Mouse (Mus musculus) lung, embryonic 16.5 days (tissue): ENCODE measurements around the gene Gm21961. TPM values are rescaled to one million over a fixed set of nuclear protein-coding genes. Genes with fewer than 3 reads are reported as not detected.
"Not testable (repeated sequence)": the region's sequence is repeated elsewhere in the genome, so short reads cannot be mapped to it uniquely, and the experiment has no call there.

Experiments used
- ATAC-seq: fragments of 200-750 bp; cut with Nextera tagmentation; 2 replicates; pipeline ENCODE4 v1.8.0; 2017; ENCODE audit warnings: low read depth, mild to moderate bottlenecking, moderate library complexity
- H3K27ac ChIP-seq: fragments of 300-500 bp; sonication (generic); 2 replicates; pipeline ENCODE4 v1.5.1; 2014; ENCODE audit warnings: mild to moderate bottlenecking, control low read depth, low read length
- H3K27me3 ChIP-seq: fragments of 300-500 bp; sonication (generic); 2 replicates; pipeline ENCODE4 v1.6.1; 2014; ENCODE audit warnings: low read depth, low read length, mixed read lengths; ENCODE audit not compliant: control insufficient read depth, insufficient read depth
- H3K36me3 ChIP-seq: fragments of 300-500 bp; sonication (generic); 2 replicates; pipeline ENCODE4 v1.6.1; 2014; ENCODE audit warnings: low read length; ENCODE audit not compliant: control insufficient read depth, insufficient read depth
- H3K4me1 ChIP-seq: fragments of 300-500 bp; sonication (generic); replicated peaks from 2 replicates; pipeline ENCODE4 v1.6.1; 2014; ENCODE audit warnings: low read length, mixed read lengths; ENCODE audit not compliant: control insufficient read depth, insufficient read depth
- H3K4me2 ChIP-seq: fragments of 300-500 bp; sonication (generic); 2 replicates; pipeline ENCODE4 v1.6.1; 2014; ENCODE audit warnings: low read depth, low read length, control low read depth
- H3K4me3 ChIP-seq: fragments of 300-500 bp; sonication (generic); 2 replicates; pipeline ENCODE4 v1.5.1; 2014; ENCODE audit warnings: mild to moderate bottlenecking, low read length, control low read depth
- H3K9ac ChIP-seq: fragments of 300-500 bp; sonication (generic); 2 replicates; pipeline ENCODE4 v1.6.1; 2014; ENCODE audit warnings: low read length, control low read depth
- H3K9me3 ChIP-seq: fragments of 300-500 bp; sonication (generic); 2 replicates; pipeline ENCODE4 v1.6.1; 2016; ENCODE audit warnings: low read length; ENCODE audit not compliant: control insufficient read depth
- WGBS: fragments of 180-500 bp; shearing (Covaris S2); extraction: QIAGEN DNeasy Blood & Tissue Kit; methylation state at CpG from one replicate; pipeline ENCODE4 v1.1.7; 2014; 5-methylcytosine and 5-hydroxymethylcytosine counted together
- polyA plus RNA-seq: library from polyadenylated mRNA; unstranded; fragments of >200 nt; fragmentation: Nextera tagmentation; extraction: Ambion mirVana; gene quantifications from 2 replicates; pipeline ENCODE4 v1.2.1, GENCODE M21; 2015

Gm21961 gene
- polyA plus RNA-seq: not detected in 2 replicates

GRCm38 (mm10) chr15:65014804-65015203 lies at the start of gene Gm21961:
Gene Gm21961, minus strand, starts transcription at chr15:65014904.
- 85% methylated on average over 5 of the region's 5 CpGs for WGBS
- Histone ChIP-seq H3K27ac (no peak within 1 kb of the TSS), H3K9ac (no peak within 1 kb of the TSS), H3K4me2 (no peak within 1 kb of the TSS), H3K27me3 (no peaks in the 10 kb centered on the region), H3K4me1 (no peaks in the 10 kb centered on the region), H3K9me3 (no peaks in the 10 kb centered on the region), H3K36me3 (no peaks in the 10 kb centered on the region), H3K4me3 (no peak within 1 kb of the TSS)
- no peak for ATAC-seq

- Histone ChIP-seq H3K4me2 (no peak overlapping the region), H3K27me3 (no peaks in the 10 kb centered on the region), H3K27ac (no peak overlapping the region), H3K9ac (no peak overlapping the region), H3K9me3 (no peaks in the 10 kb centered on the region), H3K36me3 (no peaks in the 10 kb centered on the region), H3K4me1 (no peaks in the 10 kb centered on the region), H3K4me3 (no peak overlapping the region)
- ATAC-seq: no peak
- 71% methylated on average over 4 of the region's 4 CpGs for WGBS
Measured at GRCm38 (mm10) chr15:65041999-65042398, 27.3 kb upstream of the Gm21961 start.

GRCm38 (mm10) chr15:65039216-65039615 lies 24.5 kb upstream of the Gm21961 start:
- not testable (repeated sequence) for H3K9me3 ChIP-seq, H3K4me2 ChIP-seq, H3K36me3 ChIP-seq, ATAC-seq, H3K27me3 ChIP-seq, H3K9ac ChIP-seq, H3K4me3 ChIP-seq, H3K27ac ChIP-seq, H3K4me1 ChIP-seq

- no peak for ATAC-seq
- Histone ChIP-seq H3K9me3 (no peaks in the 10 kb centered on the region), H3K4me1 (no peaks in the 10 kb centered on the region), H3K9ac (no peak overlapping the region), H3K27me3 (no peaks in the 10 kb centered on the region), H3K36me3 (no peaks in the 10 kb centered on the region), H3K4me2 (no peak overlapping the region), H3K27ac (no peak overlapping the region), H3K4me3 (no peak overlapping the region)
- 66% methylated on average over 1 of the region's 1 CpGs for WGBS
Measured at GRCm38 (mm10) chr15:65017971-65018370, 3.3 kb upstream of the Gm21961 start.

GRCm38 (mm10) chr15:65006177-65006576 lies 8.5 kb downstream of the Gm21961 start:
- Histone ChIP-seq H3K27me3 (no peaks in the 10 kb centered on the region), H3K9ac (no peak overlapping the region), H3K27ac (no peak overlapping the region), H3K4me1 (no peaks in the 10 kb centered on the region), H3K36me3 (no peaks in the 10 kb centered on the region), H3K9me3 (no peaks in the 10 kb centered on the region), H3K4me3 (no peak overlapping the region), H3K4me2 (no peak overlapping the region)
- ATAC-seq: no peak

GRCm38 (mm10) chr15:64994498-64994897 lies 20.2 kb downstream of the Gm21961 start:
- no peak overlapping the region for H3K9ac ChIP-seq
- no peaks in the 10 kb centered on the region for H3K36me3 ChIP-seq
- no peak overlapping the region for H3K4me2 ChIP-seq
- no peaks in the 10 kb centered on the region for H3K9me3 ChIP-seq
- ATAC-seq: no peak
- H3K27ac ChIP-seq: no peak overlapping the region
- no peaks in the 10 kb centered on the region for H3K27me3 ChIP-seq
- H3K4me3 ChIP-seq: no peak overlapping the region
- 76% methylated on average over 4 of the region's 4 CpGs for WGBS
- H3K4me1 ChIP-seq: no peaks in the 10 kb centered on the region

- ATAC-seq: no peak
- Histone ChIP-seq H3K36me3 (no peaks in the 10 kb centered on the region), H3K9ac (no peak overlapping the region), H3K27me3 (no peaks in the 10 kb centered on the region), H3K4me2 (no peak overlapping the region), H3K4me1 (no peaks in the 10 kb centered on the region), H3K27ac (no peak overlapping the region), H3K4me3 (no peak overlapping the region), H3K9me3 (no peaks in the 10 kb centered on the region)
- 63% methylated on average over 2 of the region's 2 CpGs for WGBS
Measured at GRCm38 (mm10) chr15:64979976-64980375, 34.7 kb downstream of the Gm21961 start.

- Histone ChIP-seq H3K27ac (no peak overlapping the region), H3K9me3 (no peaks in the 10 kb centered on the region), H3K36me3 (no peaks in the 10 kb centered on the region), H3K9ac (no peak overlapping the region), H3K27me3 (no peaks in the 10 kb centered on the region), H3K4me3 (no peak overlapping the region), H3K4me2 (no peak overlapping the region), H3K4me1 (no peaks in the 10 kb centered on the region)
- 67% methylated on average over 7 of the region's 7 CpGs for WGBS
- no peak for ATAC-seq
Measured at GRCm38 (mm10) chr15:64976044-64976805, 38.5 kb downstream of the Gm21961 start.
